Mouse (Mus musculus) intestine, embryonic 15.5 days (tissue): ENCODE results near the gene Sox18. TPM values are rescaled to one million over a fixed set of nuclear protein-coding genes. Genes with fewer than 3 reads are reported as not detected.
A peak's percentile ranks its signal among the peaks of the same experiment; 100 is the strongest.

ENCODE experiments used
- ATAC-seq: fragments of 200-750 bp; cut with Nextera tagmentation; 2 replicates; pipeline ENCODE4 v1.8.0; 2017; ENCODE audit warnings: moderate TSS enrichment, moderate library complexity
- H3K27ac ChIP-seq: fragments of 300-500 bp; sonication (generic); 2 replicates; pipeline ENCODE4 v1.5.1; 2015; ENCODE audit warnings: mild to moderate bottlenecking, inconsistent platforms
- H3K27me3 ChIP-seq: fragments of 300-500 bp; sonication (generic); replicated peaks from 2 replicates; pipeline ENCODE4 v1.6.1; 2015; ENCODE audit warnings: inconsistent platforms
- H3K36me3 ChIP-seq: fragments of 300-500 bp; sonication (generic); 2 replicates; pipeline ENCODE4 v1.6.1; 2015; ENCODE audit warnings: inconsistent platforms
- H3K4me1 ChIP-seq: fragments of 300-500 bp; sonication (generic); replicated peaks from 2 replicates; pipeline ENCODE4 v1.6.1; 2015; ENCODE audit warnings: inconsistent platforms
- H3K4me2 ChIP-seq: fragments of 300-500 bp; sonication (generic); replicated peaks from 2 replicates; pipeline ENCODE4 v1.6.1; 2015; ENCODE audit warnings: mild to moderate bottlenecking, inconsistent platforms
- H3K4me3 ChIP-seq: fragments of 300-500 bp; sonication (generic); replicated peaks from 2 replicates; pipeline ENCODE4 v1.5.1; 2015; ENCODE audit warnings: inconsistent platforms
- H3K9ac ChIP-seq: fragments of 300-500 bp; sonication (generic); 2 replicates; pipeline ENCODE4 v1.6.1; 2015; ENCODE audit warnings: inconsistent platforms
- H3K9me3 ChIP-seq: fragments of 300-500 bp; sonication (generic); 2 replicates; pipeline ENCODE4 v1.6.1; 2016; ENCODE audit warnings: inconsistent platforms
- WGBS: fragments of 180-500 bp; shearing (Covaris S2); methylation state at CpG from one replicate; pipeline ENCODE4 v1.1.7; 2015; 5-methylcytosine and 5-hydroxymethylcytosine counted together
- polyA plus RNA-seq: library from polyadenylated mRNA; unstranded; fragments of >200 nt; fragmentation: Nextera tagmentation; extraction: Ambion mirVana; gene quantifications from 2 replicates; pipeline ENCODE4 v1.2.1, GENCODE M21; 2015

The Sox18 gene
- polyA plus RNA-seq, 1 experiment from 2014 or later, result 28.0 TPM

DNA sequence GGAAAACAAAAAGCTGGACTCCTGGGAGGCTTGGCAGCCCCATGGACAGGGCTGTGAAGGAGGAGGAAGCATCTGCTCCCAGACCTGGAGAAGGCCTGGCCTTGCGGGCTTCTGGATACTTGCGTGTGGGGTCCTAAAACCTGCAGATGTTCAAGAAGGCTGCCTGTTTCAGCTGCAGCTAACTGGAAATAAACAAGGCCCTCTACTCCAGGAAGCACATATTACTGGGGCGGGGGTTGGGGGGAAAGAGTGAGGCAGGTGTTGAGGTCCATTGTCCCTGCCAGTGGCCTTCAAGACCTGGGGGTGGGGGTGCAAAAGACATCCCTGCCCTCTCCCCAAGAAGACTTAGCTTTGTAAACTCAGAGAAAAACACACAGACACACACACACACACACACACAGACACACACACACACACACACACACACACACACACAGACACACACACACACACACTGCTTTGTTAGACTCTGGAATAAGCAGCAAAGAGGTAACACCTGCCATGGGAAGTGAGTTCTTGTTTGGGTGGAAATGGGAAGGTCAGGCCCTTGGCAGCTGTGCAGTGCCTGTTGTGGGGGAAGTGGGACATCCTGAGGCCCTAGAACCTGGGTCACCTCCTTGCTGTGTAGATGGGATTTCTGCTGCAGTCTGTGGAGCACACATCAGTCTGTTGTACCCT lies 8.7 kb downstream of the Sox18 start:
- WGBS, result 85% methylated on average over 3 of the region's 3 CpGs
- Histone ChIP-seq H3K27ac (peak overlapping the region; percentile 9; the same call in 1 of the 2 replicates), H3K27me3 (peaks cover 6% of the 10 kb centered on the region), H3K36me3 (no peaks in the 10 kb centered on the region), H3K9ac (no peak overlapping the region), H3K4me1 (no peaks in the 10 kb centered on the region; the same call in 1 of the 2 replicates), H3K4me3 (no peak overlapping the region), H3K4me2 (no peak overlapping the region), H3K9me3 (no peaks in the 10 kb centered on the region)
- ATAC-seq, result no peak

DNA sequence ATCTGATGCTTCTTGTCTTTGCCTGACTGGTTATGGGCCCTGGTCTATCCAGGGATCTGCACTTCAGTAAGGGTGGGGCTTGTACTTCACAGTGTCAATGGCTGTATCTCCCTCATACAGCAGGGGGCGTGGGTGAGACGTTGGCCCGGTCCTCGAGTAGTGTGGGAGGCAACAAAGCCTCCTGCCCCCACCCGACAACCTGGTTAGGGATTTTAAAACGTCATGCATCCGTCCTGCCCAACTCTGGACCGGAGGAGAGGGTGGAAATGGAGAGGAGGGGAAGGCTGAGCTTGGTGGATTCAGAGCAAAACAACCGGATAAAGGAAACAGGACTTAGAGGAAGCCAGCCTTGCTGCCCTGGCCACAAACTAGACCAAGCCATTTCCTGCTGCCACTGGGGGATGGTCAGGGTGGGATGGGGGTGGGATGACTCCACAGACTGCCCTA lies 11.8 kb downstream of the Sox18 start:
- H3K9ac ChIP-seq, result no peak overlapping the region
- H3K4me3 ChIP-seq, result no peak overlapping the region
- peak; percentile 78 for ATAC-seq
- H3K4me2 ChIP-seq, result no peak overlapping the region
- no peak overlapping the region for H3K27ac ChIP-seq
- no peaks in the 10 kb centered on the region; the same call in 1 of the 2 replicates for H3K27me3 ChIP-seq
- no peaks in the 10 kb centered on the region for H3K9me3 ChIP-seq
- H3K4me1 ChIP-seq, result no peaks in the 10 kb centered on the region; the same call in 1 of the 2 replicates
- peaks cover 16% of the 10 kb centered on the region for H3K36me3 ChIP-seq
- WGBS, result 13% methylated on average over 9 of the region's 9 CpGs

DNA sequence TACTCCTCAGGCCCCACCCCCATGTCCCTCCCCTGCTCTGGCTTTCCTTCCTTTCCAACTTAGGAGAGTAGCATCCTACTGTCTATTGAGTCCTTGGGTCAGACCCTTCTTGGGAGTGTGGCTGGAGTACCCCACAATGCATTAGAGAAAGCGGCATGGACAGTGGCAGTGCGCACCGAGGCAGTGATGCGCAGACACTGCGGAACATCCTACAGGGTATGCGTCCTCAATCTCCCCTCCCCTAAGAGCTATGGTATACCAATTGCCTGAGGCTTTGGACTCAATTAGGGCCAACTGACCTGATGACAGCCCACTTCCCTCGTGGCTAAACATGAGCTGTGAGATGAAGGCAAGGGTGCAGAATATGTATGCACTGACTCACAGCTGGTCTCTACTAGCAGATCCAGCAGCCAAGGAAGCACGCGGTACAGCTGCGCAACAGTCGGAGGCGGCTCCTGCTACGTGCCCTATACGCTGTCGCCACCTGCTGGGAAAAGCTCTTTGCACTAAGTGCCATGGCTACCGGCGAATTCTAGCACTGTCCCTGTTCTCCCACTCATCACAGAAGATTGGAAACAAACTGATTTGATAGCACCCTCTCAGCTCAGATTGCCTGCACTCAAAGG lies 12.4 kb downstream of the Sox18 start:
- no peaks in the 10 kb centered on the region; the same call in 1 of the 2 replicates for H3K4me1 ChIP-seq
- no peak overlapping the region for H3K9ac ChIP-seq
- 50% methylated on average over 17 of the region's 17 CpGs for WGBS
- H3K9me3 ChIP-seq, result no peaks in the 10 kb centered on the region
- H3K27me3 ChIP-seq, result no peaks in the 10 kb centered on the region; the same call in 1 of the 2 replicates
- no peak overlapping the region for H3K4me3 ChIP-seq
- peak; percentile 71 for ATAC-seq
- H3K36me3 ChIP-seq, result peaks cover 17% of the 10 kb centered on the region
- H3K27ac ChIP-seq, result no peak overlapping the region
- no peak overlapping the region; the same call in 1 of the 2 replicates for H3K4me2 ChIP-seq

DNA sequence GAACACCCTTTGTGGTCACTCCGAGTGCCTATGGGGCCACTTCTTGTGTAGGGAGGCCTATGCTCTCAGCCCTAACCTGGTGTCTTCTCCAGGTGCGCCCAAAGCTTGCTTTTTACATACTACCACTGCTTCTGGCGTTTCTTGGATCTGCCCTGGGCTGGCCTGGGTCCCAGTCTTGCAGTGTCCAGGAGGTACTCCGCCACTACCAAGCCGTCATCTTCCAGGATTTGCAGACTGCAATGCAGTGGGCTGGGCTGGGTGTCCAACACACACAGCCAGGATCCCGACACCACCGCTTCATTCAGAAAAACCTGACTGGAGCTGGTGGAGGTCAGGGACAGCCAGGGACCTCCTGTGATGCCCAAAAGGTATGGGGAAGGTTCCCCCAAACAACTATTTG lies 12.9 kb downstream of the Sox18 start:
- H3K4me2 ChIP-seq, result no peak overlapping the region
- H3K27me3 ChIP-seq, result no peaks in the 10 kb centered on the region; the same call in 1 of the 2 replicates
- no peak overlapping the region for H3K27ac ChIP-seq
- H3K9ac ChIP-seq, result no peak overlapping the region
- ATAC-seq, result no peak
- H3K4me3 ChIP-seq, result no peak overlapping the region
- H3K9me3 ChIP-seq, result no peaks in the 10 kb centered on the region
- peaks cover 17% of the 10 kb centered on the region for H3K36me3 ChIP-seq
- H3K4me1 ChIP-seq, result peaks cover 4% of the 10 kb centered on the region
- 85% methylated on average over 7 of the region's 7 CpGs for WGBS

DNA sequence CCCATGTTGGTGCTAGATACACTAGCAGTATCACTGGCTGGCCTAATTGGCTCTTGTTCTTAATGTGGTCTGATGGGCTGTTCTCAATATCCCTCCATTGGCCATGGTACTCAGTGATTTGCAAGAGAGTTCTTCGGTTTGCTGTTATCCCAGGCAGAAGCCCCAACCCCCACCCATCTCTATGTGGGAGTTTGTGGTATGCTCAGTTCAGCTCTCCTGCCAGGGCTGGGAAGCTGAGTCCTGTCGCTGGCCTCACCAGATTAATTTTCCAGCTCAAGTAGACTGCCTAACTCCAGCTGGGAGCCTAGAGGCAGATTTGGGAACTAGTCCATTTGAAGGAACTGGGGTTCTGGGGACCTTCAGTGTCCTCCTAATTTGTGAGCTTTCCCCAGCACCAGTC lies 14.0 kb downstream of the Sox18 start:
- H3K4me1 ChIP-seq, result peaks cover 4% of the 10 kb centered on the region
- H3K36me3 ChIP-seq, result peaks cover 23% of the 10 kb centered on the region
- H3K27ac ChIP-seq, result no peak overlapping the region
- ATAC-seq, result no peak
- no peak overlapping the region for H3K9ac ChIP-seq
- H3K4me2 ChIP-seq, result no peak overlapping the region
- H3K27me3 ChIP-seq, result no peaks in the 10 kb centered on the region; the same call in 1 of the 2 replicates
- H3K9me3 ChIP-seq, result no peaks in the 10 kb centered on the region
- H3K4me3 ChIP-seq, result no peak overlapping the region
- WGBS, result 74% methylated on average over 2 of the region's 2 CpGs

DNA sequence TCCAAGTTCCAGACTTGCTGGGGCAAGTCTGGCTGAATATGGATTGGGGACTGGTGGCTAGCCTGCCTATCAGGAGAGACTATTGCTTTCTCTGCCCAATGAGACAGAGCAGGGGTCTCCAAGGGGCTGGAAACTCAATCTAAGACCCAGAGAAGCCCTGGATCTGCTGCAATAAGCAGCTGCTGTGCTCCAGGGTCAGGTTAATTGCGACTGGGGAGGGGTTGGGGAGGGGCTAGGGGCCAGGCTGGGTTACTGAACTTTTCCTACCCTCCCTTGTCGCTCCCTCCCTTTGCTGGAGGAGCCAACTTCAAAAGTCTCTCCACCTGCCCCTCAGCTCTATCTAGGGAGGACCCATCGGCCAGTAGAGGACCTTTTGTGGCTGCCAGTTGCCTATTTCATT lies 14.7 kb downstream of the Sox18 start, which contains the start of gene Gm29797:
Gm29797 (plus strand) TSS at position 301 of the 400 bp plus-strand sequence.
- 74% methylated on average over 3 of the region's 3 CpGs for WGBS
- no peaks in the 10 kb centered on the region; the same call in 1 of the 2 replicates for H3K27me3 ChIP-seq
- H3K27ac ChIP-seq, result no peak within 1 kb of the TSS
- H3K9ac ChIP-seq, result no peak within 1 kb of the TSS
- H3K9me3 ChIP-seq, result no peaks in the 10 kb centered on the region
- H3K4me2 ChIP-seq, result no peak within 1 kb of the TSS
- peaks cover 4% of the 10 kb centered on the region for H3K4me1 ChIP-seq
- peaks cover 28% of the 10 kb centered on the region for H3K36me3 ChIP-seq
- ATAC-seq, result no peak
- H3K4me3 ChIP-seq, result no peak within 1 kb of the TSS

DNA sequence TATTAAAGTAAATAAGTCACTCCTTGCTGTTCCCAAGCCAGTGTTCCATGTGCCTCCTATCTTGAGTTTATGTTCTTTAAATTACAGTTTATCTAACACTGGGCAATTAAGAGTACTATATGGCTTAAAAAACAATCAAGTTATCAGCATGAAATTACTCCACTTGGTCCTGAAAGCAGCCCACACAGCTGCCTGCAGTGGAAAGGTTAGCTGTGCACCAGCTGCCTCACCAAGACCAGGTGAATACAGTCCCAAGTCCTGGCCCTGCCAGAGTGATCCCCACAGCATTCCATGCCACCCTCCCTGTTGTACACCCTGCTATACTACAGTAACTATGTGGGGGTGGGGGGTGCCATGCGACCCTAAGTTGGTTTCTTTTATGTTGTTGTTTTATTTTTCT lies 17.9 kb downstream of the Sox18 start:
- Histone ChIP-seq H3K36me3 (peaks cover 43% of the 10 kb centered on the region), H3K4me2 (no peak overlapping the region), H3K4me1 (peaks cover 4% of the 10 kb centered on the region), H3K9ac (no peak overlapping the region), H3K9me3 (no peaks in the 10 kb centered on the region), H3K27me3 (no peaks in the 10 kb centered on the region), H3K27ac (no peak overlapping the region), H3K4me3 (no peak overlapping the region)
- peak; percentile 91 for ATAC-seq
- 63% methylated on average over 1 of the region's 1 CpGs for WGBS

DNA sequence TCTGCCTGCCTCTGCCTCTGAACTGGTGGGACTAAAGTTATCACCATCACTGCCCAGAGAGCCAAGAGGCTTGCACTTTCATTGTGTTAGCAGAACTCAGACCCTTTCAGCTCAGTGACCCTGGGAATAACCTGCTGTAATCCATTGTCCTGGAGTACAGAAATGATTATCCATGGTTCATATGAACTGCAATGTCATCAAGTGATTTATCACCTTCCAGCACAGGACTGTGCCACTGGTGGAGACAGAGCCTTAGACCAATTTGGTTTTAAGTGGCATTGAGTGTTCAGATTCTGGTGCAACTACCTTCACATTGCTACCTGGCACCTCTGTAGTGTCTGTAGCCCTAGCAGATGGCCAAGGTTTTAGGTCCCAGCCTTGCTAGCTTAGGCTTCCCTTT lies 18.4 kb downstream of the Sox18 start:
- peak; percentile 34; the same call in 1 of the 2 replicates for ATAC-seq
- peaks cover 43% of the 10 kb centered on the region for H3K36me3 ChIP-seq
- peaks cover 4% of the 10 kb centered on the region for H3K4me1 ChIP-seq

DNA sequence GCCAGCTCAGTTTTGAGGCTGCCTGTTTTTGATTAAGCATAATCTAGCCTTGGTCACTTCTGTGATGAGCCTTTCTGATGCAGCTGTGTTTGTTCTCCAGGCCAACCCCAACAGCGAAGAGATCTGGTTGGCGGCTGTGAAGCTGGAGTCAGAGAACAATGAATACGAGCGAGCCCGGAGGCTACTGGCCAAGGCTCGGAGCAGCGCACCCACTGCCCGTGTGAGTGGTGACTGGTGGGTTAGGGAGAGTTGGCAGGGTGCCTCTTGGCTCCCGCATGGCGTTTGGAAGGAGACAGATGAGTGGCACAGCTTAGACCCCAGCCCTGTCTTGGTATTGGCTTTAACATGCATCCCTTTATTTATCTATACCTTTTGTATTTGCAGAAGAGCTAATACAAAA lies 22.5 kb downstream of the Sox18 start:
- Histone ChIP-seq H3K9ac (no peak overlapping the region), H3K4me3 (no peak overlapping the region), H3K27me3 (no peaks in the 10 kb centered on the region), H3K4me2 (no peak overlapping the region), H3K4me1 (peaks cover 4% of the 10 kb centered on the region), H3K36me3 (peaks cover 37% of the 10 kb centered on the region), H3K9me3 (no peaks in the 10 kb centered on the region), H3K27ac (no peak overlapping the region)
- WGBS, result 94% methylated on average over 10 of the region's 10 CpGs
- ATAC-seq, result no peak

More for the DNA sequence above, 18.4 kb downstream of the Sox18 start:
- Histone ChIP-seq H3K4me3 (no peak overlapping the region), H3K27me3 (no peaks in the 10 kb centered on the region), H3K27ac (no peak overlapping the region), H3K9ac (no peak overlapping the region), H3K4me2 (no peak overlapping the region), H3K9me3 (no peaks in the 10 kb centered on the region)

DNA sequence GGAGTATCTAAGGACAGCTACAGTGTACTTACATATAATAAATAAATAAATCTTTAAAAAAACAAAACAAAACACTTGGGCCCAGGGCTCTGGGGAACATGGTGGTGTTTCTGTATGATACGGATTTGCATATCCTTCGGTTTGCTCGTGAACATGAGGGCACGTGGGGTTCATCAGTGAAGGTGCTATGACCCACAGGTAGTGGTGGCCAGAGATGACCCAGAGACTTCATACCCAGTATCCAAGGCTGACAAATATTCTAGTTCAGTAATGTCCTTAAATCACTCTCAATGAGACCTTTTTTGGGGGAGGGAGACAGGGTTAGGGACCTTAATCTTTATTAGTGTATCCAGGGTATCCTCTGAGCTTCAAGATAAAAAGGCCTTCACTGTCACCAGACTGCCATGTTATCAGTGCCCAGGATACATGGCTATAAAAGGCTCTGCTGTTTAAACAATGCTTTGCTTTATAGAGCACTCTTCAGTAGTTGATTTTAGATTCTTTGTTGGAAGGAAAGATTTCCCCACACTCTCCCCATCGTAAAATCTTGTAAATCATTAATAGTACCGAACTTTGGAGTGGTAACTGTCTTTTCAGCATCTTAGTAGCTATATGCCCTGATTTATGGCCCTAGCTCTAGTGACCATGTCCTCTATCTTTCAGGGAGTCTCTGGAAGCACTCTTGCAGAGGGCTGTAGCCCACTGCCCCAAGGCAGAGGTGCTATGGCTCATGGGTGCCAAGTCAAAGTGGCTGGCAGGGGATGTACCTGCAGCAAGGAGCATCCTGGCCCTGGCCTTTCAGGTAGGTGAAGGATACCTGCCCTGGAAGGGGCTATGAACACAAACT lies 24.6 kb downstream of the Sox18 start:
- Histone ChIP-seq H3K4me2 (no peak overlapping the region), H3K36me3 (peaks cover 30% of the 10 kb centered on the region), H3K4me1 (no peaks in the 10 kb centered on the region), H3K27ac (no peak overlapping the region), H3K9me3 (no peaks in the 10 kb centered on the region), H3K4me3 (no peak overlapping the region), H3K27me3 (no peaks in the 10 kb centered on the region), H3K9ac (no peak overlapping the region)
- WGBS, result 70% methylated on average over 6 of the region's 6 CpGs
- ATAC-seq, result peak; percentile 88

DNA sequence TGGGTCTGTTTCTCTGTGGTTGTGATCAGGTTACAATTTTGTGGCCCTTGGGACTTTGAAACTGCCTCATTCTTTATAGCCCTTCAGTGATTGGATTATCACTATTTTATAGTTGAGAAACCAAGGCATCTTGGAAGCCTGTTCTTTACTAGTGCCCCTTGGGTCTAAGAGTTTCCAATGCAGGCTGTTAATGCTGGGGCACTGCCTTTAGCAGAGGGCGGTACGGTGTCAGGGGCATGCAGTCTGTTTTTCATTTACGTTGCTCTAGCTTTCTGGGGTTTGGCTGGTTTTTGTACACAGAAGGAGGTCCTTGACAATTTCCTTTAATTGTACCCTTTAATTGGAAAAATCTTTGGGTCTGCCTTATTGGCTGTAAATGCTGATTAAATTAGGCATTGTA lies 25.8 kb downstream of the Sox18 start:
- Histone ChIP-seq H3K4me3 (no peak overlapping the region), H3K4me2 (no peak overlapping the region), H3K9me3 (no peaks in the 10 kb centered on the region), H3K27ac (no peak overlapping the region), H3K36me3 (peaks cover 37% of the 10 kb centered on the region), H3K9ac (no peak overlapping the region), H3K4me1 (no peaks in the 10 kb centered on the region), H3K27me3 (no peaks in the 10 kb centered on the region)
- no peak for ATAC-seq
- WGBS, result 92% methylated on average over 3 of the region's 3 CpGs

DNA sequence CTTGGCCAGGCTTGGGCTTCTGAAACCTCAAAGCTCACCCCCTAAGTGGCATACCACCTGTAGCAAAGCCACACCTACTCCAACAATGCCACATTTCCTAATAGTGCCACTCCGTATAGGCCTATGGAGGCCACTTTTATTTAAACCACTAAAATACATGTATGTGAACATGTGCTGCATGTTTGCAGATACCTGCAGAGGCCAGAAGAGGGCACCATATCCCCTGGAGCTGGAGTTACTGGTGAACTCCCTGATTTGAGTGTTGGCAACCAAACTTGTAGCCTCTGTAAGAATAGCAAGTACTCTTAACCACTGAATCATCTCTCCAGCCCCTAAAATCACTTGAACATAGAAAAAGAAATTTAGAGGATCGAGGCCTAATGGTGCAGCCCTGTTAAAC lies 27.1 kb downstream of the Sox18 start:
- Histone ChIP-seq H3K9ac (no peak overlapping the region), H3K27ac (no peak overlapping the region), H3K9me3 (no peaks in the 10 kb centered on the region), H3K36me3 (peaks cover 34% of the 10 kb centered on the region), H3K4me1 (no peaks in the 10 kb centered on the region), H3K27me3 (no peaks in the 10 kb centered on the region), H3K4me3 (no peak overlapping the region), H3K4me2 (no peak overlapping the region)
- ATAC-seq, result no peak
- 94% methylated on average over 2 of the region's 2 CpGs for WGBS
